Mouse (Mus musculus) Patski (cell line): ENCODE data around the gene C130074G19Rik. TPM values are rescaled to one million over a fixed set of nuclear protein-coding genes. Genes with fewer than 3 reads are reported as not detected.

Experiments
- ATAC-seq: fragments of 100-300 bp; one replicate; pipeline ENCODE4 v1.8.0; 2021
- CTCF ChIA-PET: fragments of 350-600 bp; sonication (Branson Sonifier 250); formaldehyde crosslinking; loops from one replicate; lab custom pipeline; 2022; ENCODE audit warnings: inconsistent platforms; lab: Charles Lee
- POLR2A ChIA-PET: fragments of 350-600 bp; sonication (Branson Sonifier 250); formaldehyde crosslinking; loops from one replicate; lab custom pipeline; 2022; ENCODE audit warnings: antibody characterized with exemption, inconsistent platforms; lab: Charles Lee
- DNase-seq: peaks from one replicate; pipeline ENCODE4 v3.0.0-alpha.2; 2011; ENCODE audit warnings: low read depth, low spot score
- H3K27me3 ChIP-seq: fragments of 371-371 bp; one replicate; pipeline ENCODE4 v1.5.1; 2021
- CTCF ChIP-seq: fragments of 100-300 bp; IDR thresholded peaks from one replicate; pipeline ENCODE4 v1.5.1; 2021
- in situ Hi-C: fragments of 300-500 bp; cut with MboI; formaldehyde crosslinking; loops from 3 replicates; pipeline ENCODE4 v1.11.1; 2018; ENCODE audit warnings: low pct_unique_long_range_greater_than_20kb, mixed read lengths
- polyA plus RNA-seq: library from polyadenylated mRNA; unstranded; gene quantifications from one replicate; pipeline ENCODE4 v1.2.3, GENCODE M21; 2021

C130074G19Rik gene
- polyA plus RNA-seq, 1 experiment from 2014 or later, result 0.17 TPM

DNA sequence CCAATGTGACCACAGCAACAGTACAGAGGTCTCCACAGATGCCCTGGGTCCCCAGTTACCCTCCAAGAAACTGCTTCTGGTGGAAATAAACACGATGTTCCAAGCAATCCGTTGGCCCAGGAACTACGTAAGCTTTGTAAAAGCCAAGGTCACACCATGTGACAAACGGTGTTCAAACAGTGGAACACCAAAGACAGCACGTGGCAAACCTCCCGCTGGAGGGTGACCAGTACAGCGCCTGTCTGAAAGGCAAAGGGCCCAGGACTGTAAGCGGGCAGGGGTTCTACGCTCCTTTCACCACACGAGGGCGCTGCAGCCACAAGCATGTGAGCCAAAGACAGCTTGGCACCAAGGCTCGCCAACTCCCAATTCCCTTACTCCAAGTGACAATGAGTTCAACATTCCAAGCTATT lies 58.6 kb downstream of the C130074G19Rik start:
- peak; percentile 85 for TF ChIP-seq CTCF

DNA sequence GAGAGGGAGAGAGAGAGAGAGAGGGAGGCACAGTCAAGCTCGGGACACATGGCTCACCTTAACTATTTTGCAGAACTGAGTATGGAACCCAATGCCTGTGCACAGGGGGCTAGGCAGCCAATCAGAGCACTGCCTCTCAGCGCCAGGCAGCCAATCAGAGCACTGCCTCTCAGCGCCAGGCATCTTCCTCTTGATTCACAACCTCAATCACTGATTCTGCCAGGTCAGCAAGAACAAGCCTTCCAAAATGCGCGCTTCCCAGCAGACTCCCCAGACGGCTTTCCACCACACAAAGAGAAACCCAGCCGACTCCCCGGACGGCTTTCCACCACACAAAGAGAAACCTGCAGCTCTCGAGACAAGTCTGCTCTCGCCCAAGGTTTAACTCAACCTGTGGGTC lies 60.3 kb downstream of the C130074G19Rik start:
- in situ Hi-C loops, result no loop called here
- DNase-seq (no peak), ATAC-seq (no peak)
- no peaks in the 10 kb centered on the region for H3K27me3 ChIP-seq
- CTCF ChIA-PET, result interaction anchor here (3.4 kb wide), 1 partner anchor 71 kb away, joined by 12 read pairs; no protein-coding TSS in a partner anchor
- no peak for TF ChIP-seq CTCF
- POLR2A ChIA-PET, result no interaction called here

More for the DNA sequence above, 58.6 kb downstream of the C130074G19Rik start:
- H3K27me3 ChIP-seq, result no peaks in the 10 kb centered on the region
- ATAC-seq (peak; percentile 96), DNase-seq (no peak)
- in situ Hi-C loops, result no loop called here
- CTCF ChIA-PET, result interaction anchor here (0.8 to 3.6 kb wide), 23 partner anchors 9 to 379 kb away, joined by 3 to 28 read pairs (median 5); partner anchors contain the start of gene Marc2
- POLR2A ChIA-PET, result interaction anchor here (1.3 kb wide), 1 partner anchor 17 kb away, joined by 3 read pairs; no protein-coding TSS in a partner anchor

Other genes with a start within 250 kb of the C130074G19Rik start
- gene Hlx, start 150.6 kb downstream of the C130074G19Rik start, polyA plus RNA-seq, result 1.3 TPM
- not detected for gene Marc1, start 71.9 kb downstream of the C130074G19Rik start, polyA plus RNA-seq
- gene Marc2, start 36.8 kb downstream of the C130074G19Rik start, polyA plus RNA-seq, result 251 TPM
- gene Mark1, start 116.4 kb upstream of the C130074G19Rik start, polyA plus RNA-seq, result 8.4 TPM